Mouse (Mus musculus) T-helper 17 cell (primary cell): ENCODE measurements around the gene Rtbdn.

ENCODE experiments used
- in situ Hi-C, 2 experiments: fragments of 300-600 bp; cut with MboI, MseI; formaldehyde crosslinking; loops; 1 replicate in 1 of 2; 2 replicates in 1 of 2; pipeline ENCODE4 v1.15.1; 2025; ENCODE audit warnings: high pct_unique_total_duplicates in 2 of 2

Rtbdn gene

GRCm38 (mm10) chr8:84921596-84921995 is 25.2 kb upstream of the Rtbdn start:
- in situ Hi-C loops: no loop called here

- in situ Hi-C loops: no loop called here
Observed at GRCm38 (mm10) chr8:84925557-84925956, 21.2 kb upstream of the Rtbdn start.

GRCm38 (mm10) chr8:84927513-84927912 is 19.3 kb upstream of the Rtbdn start:
- in situ Hi-C loops: no loop called here

- in situ Hi-C loops: no loop called here
Observed at GRCm38 (mm10) chr8:84928456-84929306, 18.1 kb upstream of the Rtbdn start.

- in situ Hi-C loops: no loop called here
Observed at GRCm38 (mm10) chr8:84930582-84930981, 16.2 kb upstream of the Rtbdn start.

GRCm38 (mm10) chr8:84933767-84934559 is 12.8 kb upstream of the Rtbdn start:
- in situ Hi-C loops: no loop called here

GRCm38 (mm10) chr8:84934860-84935259 is 11.9 kb upstream of the Rtbdn start:
- in situ Hi-C loops: no loop called here

GRCm38 (mm10) chr8:84935489-84935888 is 11.3 kb upstream of the Rtbdn start:
- in situ Hi-C loops: no loop called here

GRCm38 (mm10) chr8:84936041-84936961 is 10.5 kb upstream of the Rtbdn start:
- in situ Hi-C loops: no loop called here

GRCm38 (mm10) chr8:84936962-84937546 is 9.7 kb upstream of the Rtbdn start, which contains the start of gene Mast1:
Gene Mast1 (minus strand): TSS chr8:84937359.
- in situ Hi-C loops: no loop called here

GRCm38 (mm10) chr8:84937620-84938485 is 8.9 kb upstream of the Rtbdn start:
- in situ Hi-C loops: no loop called here

- in situ Hi-C loops: no loop called here
Observed at GRCm38 (mm10) chr8:84943699-84944098, 3.1 kb upstream of the Rtbdn start.

GRCm38 (mm10) chr8:84944478-84945160 is 2.2 kb upstream of the Rtbdn start:
- in situ Hi-C loops: no loop called here

- in situ Hi-C loops: no loop called here
Observed at GRCm38 (mm10) chr8:84945235-84945632, 1.6 kb upstream of the Rtbdn start.

GRCm38 (mm10) chr8:84945633-84946527 is 911 bp upstream of the Rtbdn start:
- in situ Hi-C loops: no loop called here

GRCm38 (mm10) chr8:84947241-84947545 is 402 bp downstream of the Rtbdn start:
- in situ Hi-C loops: no loop called here

- in situ Hi-C loops: loop anchor here in 1 of 2 experiments (10.0 kb wide), 1 partner anchor 1345 kb away; the partner anchor contains the start of genes Dnajb1 and Tecr
Observed at GRCm38 (mm10) chr8:84949753-84950152, 3.0 kb downstream of the Rtbdn start.

- in situ Hi-C loops: loop anchor here in 1 of 2 experiments (10.0 kb wide), 1 partner anchor 1348 kb away; the partner anchor contains the start of genes Dnajb1 and Tecr
Observed at GRCm38 (mm10) chr8:84952612-84953255, 5.9 kb downstream of the Rtbdn start.
